Mouse (Mus musculus) liver, embryonic 14.5 days (tissue): ENCODE data around the gene Ndufb5. TPM values are rescaled to one million over a fixed set of nuclear protein-coding genes. Genes with fewer than 3 reads are reported as not detected.
A peak's percentile ranks its signal among the peaks of the same experiment; 100 is the strongest.
"Not testable (repeated sequence)": the region's sequence is repeated elsewhere in the genome, so short reads cannot be mapped to it uniquely, and the experiment has no call there.

Experiments
- ATAC-seq: fragments of 200-750 bp; cut with Nextera tagmentation; 2 replicates; pipeline ENCODE4 v1.8.0; 2017; ENCODE audit warnings: moderate number of reproducible peaks, mild to moderate bottlenecking, moderate library complexity; ENCODE audit not compliant: insufficient read depth
- DNase-seq, 3 experiments: peaks; one replicate each; pipeline ENCODE4 v3.0.0-alpha.2; 2012 to 2013; ENCODE audit warnings: low read depth in 3 of 3, low spot score in 3 of 3
- H3K27ac ChIP-seq: fragments of 300-500 bp; sonication (generic); 2 replicates; pipeline ENCODE4 v1.5.1; 2014; ENCODE audit warnings: moderate library complexity, mild to moderate bottlenecking, control low read depth, inconsistent platforms
- H3K27me3 ChIP-seq: fragments of 300-500 bp; sonication (generic); 2 replicates; pipeline ENCODE4 v1.6.1; 2014; ENCODE audit warnings: mild to moderate bottlenecking, low read length, moderate library complexity; ENCODE audit not compliant: control insufficient read depth, insufficient read depth
- H3K36me3 ChIP-seq: fragments of 300-500 bp; sonication (generic); replicated peaks from 2 replicates; pipeline ENCODE4 v1.6.1; 2014; ENCODE audit warnings: low read depth; ENCODE audit not compliant: control insufficient read depth, insufficient read depth
- H3K4me1 ChIP-seq, 2 experiments: fragments of 200-500 bp in 1 of 2; fragments of 300-500 bp in 1 of 2; sonication (generic) in 1 of 2; replicated peaks; 2 replicates each; pipeline ENCODE4 v1.6.1; 2012 to 2014; ENCODE audit warnings: antibody characterized with exemption in 1 of 2, inconsistent platforms in 1 of 2, low read length in 1 of 2; ENCODE audit not compliant: control insufficient read depth in 2 of 2, insufficient read depth in 2 of 2
- H3K4me2 ChIP-seq: fragments of 300-500 bp; sonication (generic); 2 replicates; pipeline ENCODE4 v1.6.1; 2014; ENCODE audit warnings: low read depth, mild to moderate bottlenecking, control low read depth, moderate library complexity
- H3K4me3 ChIP-seq, 2 experiments: fragments of 200-500 bp in 1 of 2; fragments of 300-500 bp in 1 of 2; sonication (generic) in 1 of 2; 2 replicates each; pipeline ENCODE4 v1.5.1; 2012 to 2014; ENCODE audit warnings: low read depth in 2 of 2, low read length in 2 of 2, mild to moderate bottlenecking in 2 of 2, control low read depth in 1 of 2, inconsistent platforms in 1 of 2, moderate library complexity in 1 of 2; ENCODE audit not compliant: insufficient read depth in 1 of 2
- H3K9ac ChIP-seq: fragments of 300-500 bp; sonication (generic); replicated peaks from 2 replicates; pipeline ENCODE4 v1.6.1; 2014; ENCODE audit warnings: mild to moderate bottlenecking, control low read depth, moderate library complexity
- H3K9me3 ChIP-seq: fragments of 300-500 bp; sonication (generic); 2 replicates; pipeline ENCODE4 v1.6.1; 2016; ENCODE audit warnings: low read length, mixed read lengths; ENCODE audit not compliant: control insufficient read depth
- CTCF ChIP-seq: IDR thresholded peaks from 2 replicates; pipeline ENCODE4 v1.5.1; 2016; ENCODE audit warnings: antibody characterized with exemption, low read depth, control low read depth
- EP300 ChIP-seq: IDR thresholded peaks from 2 replicates; pipeline ENCODE4 v1.6.1; 2016; ENCODE audit warnings: antibody characterized with exemption, low read depth
- WGBS: fragments of 180-500 bp; shearing (Covaris S2); extraction: QIAGEN DNeasy Blood & Tissue Kit; methylation state at CpG from one replicate; pipeline ENCODE4 v1.1.7; 2014; ENCODE audit not compliant: insufficient replicate concordance; 5-methylcytosine and 5-hydroxymethylcytosine counted together
- polyA plus RNA-seq, 2 experiments: library from polyadenylated mRNA; depleted of rRNA in 1 of 2; stranded (reverse) in 1 of 2; unstranded in 1 of 2; fragments of >200 nt; fragmentation: Nextera tagmentation in 1 of 2; extraction: Ambion mirVana in 1 of 2; gene quantifications; 2 replicates each; pipeline versions ENCODE4 v1.2.1 to v1.2.3; 2012 to 2014

The Ndufb5 gene
- polyA plus RNA-seq, 2 experiments, result 90.6 to 163 TPM

- H3K4me1 ChIP-seq, DNase-seq, H3K36me3 ChIP-seq, ATAC-seq, H3K4me2 ChIP-seq, H3K9ac ChIP-seq, H3K27ac ChIP-seq, H3K27me3 ChIP-seq, H3K4me3 ChIP-seq, H3K9me3 ChIP-seq: not testable (repeated sequence)
- WGBS, result 64% methylated on average over 9 of the region's 9 CpGs
Measured at GRCm38 (mm10) chr3:32705647-32706348, 31.0 kb upstream of the Ndufb5 start, which contains the start of gene Actl6a. Gene Actl6a (plus strand): TSS chr3:32706298.

GRCm38 (mm10) chr3:32708052-32708367 is 28.8 kb upstream of the Ndufb5 start:
- Histone ChIP-seq H3K4me2 (peak overlapping the region; percentile 77), H3K27me3 (no peaks in the 10 kb centered on the region), H3K9ac (0 out of 2 replicates have a peak overlapping the region, but pooled peaks have one; percentile 45), H3K36me3 (peaks cover 15% of the 10 kb centered on the region), H3K4me1 (peaks cover 6 to 8% of the 10 kb centered on the region in 2 experiments), H3K9me3 (no peaks in the 10 kb centered on the region), H3K27ac (no peak overlapping the region), H3K4me3 (peak overlapping the region; percentile 42 to 54)
- WGBS, result 1% methylated on average over 4 of the region's 4 CpGs
- ATAC-seq (no peak), DNase-seq (no peak)
- TF ChIP-seq CTCF, result no peak
- TF ChIP-seq EP300, result no peak

DNA sequence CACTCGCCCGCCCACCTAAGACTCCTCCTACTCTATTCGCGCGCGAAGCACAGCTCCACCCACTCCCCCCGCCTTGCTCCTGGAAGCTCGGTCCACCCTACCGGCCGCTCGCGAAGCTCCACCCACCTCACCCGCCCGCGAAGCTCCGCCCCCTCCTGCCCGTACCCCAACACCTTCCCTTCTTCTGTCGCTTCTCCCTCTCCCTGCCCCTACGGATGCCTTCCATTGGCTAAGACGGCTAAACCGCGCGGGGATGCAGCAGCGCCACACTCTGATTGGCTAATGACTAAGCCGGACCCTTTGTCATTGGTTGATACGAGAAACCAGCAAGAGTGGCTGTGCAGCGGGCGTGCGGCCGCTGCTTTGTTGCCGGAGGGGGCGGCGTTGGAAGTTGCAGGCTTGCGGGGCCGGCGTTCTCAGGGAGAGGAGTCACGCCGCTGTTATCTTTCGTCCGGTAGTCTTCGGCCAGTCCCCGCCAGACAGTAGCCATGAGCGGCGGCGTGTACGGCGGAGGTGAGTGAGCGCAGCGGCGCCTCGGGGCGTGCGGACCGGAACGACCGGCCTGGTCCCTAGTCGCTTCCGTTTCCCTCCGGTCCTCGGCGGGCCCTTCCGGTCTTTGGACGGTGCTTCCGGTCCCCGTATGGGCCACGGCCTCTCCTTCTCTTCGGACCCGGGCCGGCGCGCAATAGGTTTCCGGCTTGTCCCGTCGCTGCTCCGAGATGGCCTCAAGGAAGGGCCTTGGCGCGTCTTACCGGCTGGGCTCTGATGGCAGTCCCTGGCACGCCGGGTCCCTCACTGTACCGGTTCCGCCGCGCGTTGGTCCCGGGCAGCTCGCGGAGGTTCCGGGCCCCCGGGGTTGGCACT is 28.2 kb upstream of the Ndufb5 start:
- Histone ChIP-seq H3K36me3 (peaks cover 21% of the 10 kb centered on the region), H3K9me3 (no peaks in the 10 kb centered on the region), H3K4me2 (peak overlapping the region; percentile 77), H3K27me3 (no peaks in the 10 kb centered on the region), H3K4me1 (peaks cover 6 to 8% of the 10 kb centered on the region in 2 experiments), H3K4me3 (peak overlapping the region; percentile 71 to 82), H3K9ac (peak overlapping the region; percentile 78), H3K27ac (peak overlapping the region; percentile 23)
- TF ChIP-seq CTCF, result peak; percentile 49
- no peak; the same call in 1 of the 2 replicates for TF ChIP-seq EP300
- DNase-seq, result peak; percentile 98 to 99 (median 99)
- ATAC-seq, result peak; percentile 99
- WGBS, result under 1% methylated on average over 90 of the region's 90 CpGs

DNA sequence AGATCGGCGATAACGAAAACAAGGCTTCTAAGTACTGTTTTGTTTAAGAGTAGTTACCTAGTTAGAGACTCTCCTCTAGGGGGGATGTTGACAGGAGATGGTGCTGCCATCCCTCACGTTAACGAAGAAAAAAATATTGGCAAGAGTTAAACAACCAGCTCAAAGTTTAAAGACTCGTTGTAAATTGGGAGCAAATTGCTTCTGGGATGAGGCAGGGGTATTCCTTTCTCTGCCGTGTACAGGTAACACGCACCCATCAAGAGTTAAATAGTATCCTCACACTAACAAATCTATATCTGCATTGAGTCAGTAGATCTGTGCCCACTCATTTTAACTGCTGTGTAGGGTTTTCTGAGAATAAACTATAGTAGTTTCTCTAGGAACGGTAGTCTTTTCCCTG is 27.4 kb upstream of the Ndufb5 start:
- TF ChIP-seq EP300, result no peak
- TF ChIP-seq CTCF, result no peak
- H3K27me3 ChIP-seq, result no peaks in the 10 kb centered on the region
- H3K4me1 ChIP-seq, result peaks cover 6 to 8% of the 10 kb centered on the region in 2 experiments
- H3K4me3 ChIP-seq, result peak overlapping the region; percentile 71 to 82
- peaks cover 29% of the 10 kb centered on the region for H3K36me3 ChIP-seq
- peak overlapping the region; percentile 77 for H3K4me2 ChIP-seq
- ATAC-seq (no peak), DNase-seq (no peak)
- peak overlapping the region; percentile 78 for H3K9ac ChIP-seq
- WGBS, result 9% methylated on average over 9 of the region's 9 CpGs
- H3K27ac ChIP-seq, result peak overlapping the region; percentile 23
- H3K9me3 ChIP-seq, result no peaks in the 10 kb centered on the region

- H3K9ac ChIP-seq, result no peak overlapping the region
- H3K36me3 ChIP-seq, result peaks cover 68% of the 10 kb centered on the region
- TF ChIP-seq EP300, result no peak
- no peak for TF ChIP-seq CTCF
- no peak overlapping the region for H3K27ac ChIP-seq
- no peaks in the 10 kb centered on the region for H3K27me3 ChIP-seq
- whole genome bisulfite sequencing, result 86% methylated on average over 3 of the region's 3 CpGs
- no peaks in the 10 kb centered on the region for H3K9me3 ChIP-seq
- no peak overlapping the region for H3K4me3 ChIP-seq
- H3K4me2 ChIP-seq, result no peak overlapping the region
- DNase-seq, result no peak
- ATAC-seq, result no peak
- peaks cover 2 to 4% of the 10 kb centered on the region in 2 experiments; a peak in 3 of 4 replicates for H3K4me1 ChIP-seq
Measured at GRCm38 (mm10) chr3:32713711-32714110, 23.1 kb upstream of the Ndufb5 start.

GRCm38 (mm10) chr3:32717403-32717802 is 19.4 kb upstream of the Ndufb5 start:
- H3K36me3 ChIP-seq, result peaks cover 89% of the 10 kb centered on the region
- not testable (repeated sequence) for ATAC-seq, H3K4me2 ChIP-seq, H3K27ac ChIP-seq, H3K9me3 ChIP-seq, H3K4me3 ChIP-seq, H3K9ac ChIP-seq, DNase-seq, H3K27me3 ChIP-seq, H3K4me1 ChIP-seq
- 85% methylated on average over 6 of the region's 6 CpGs for WGBS
